In the genomic region with DNA sequence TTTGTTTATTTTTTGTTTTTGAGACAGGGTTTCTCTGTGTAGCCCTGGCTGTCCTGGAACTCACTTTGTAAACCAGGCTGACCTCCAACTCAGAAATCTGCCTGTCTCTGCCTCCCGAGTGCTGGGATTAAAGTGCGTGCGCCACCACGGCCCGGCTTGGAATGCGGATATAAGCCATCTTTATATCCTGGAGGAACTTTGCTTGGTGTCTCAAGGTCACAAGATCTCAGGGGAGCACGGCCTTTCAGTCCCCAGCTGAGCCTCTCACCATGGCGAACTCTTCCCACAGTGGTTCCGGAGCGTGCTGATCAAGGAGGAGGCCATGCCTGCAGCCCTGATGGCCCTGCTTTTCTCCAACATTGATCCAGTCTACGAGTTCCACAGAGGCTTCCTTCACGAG, we compare ENCODE assay signal across 14 mouse cellular contexts.
DNase-seq lines count a peak whose midpoint lies in the region.
"Had no signal": no experiment of that assay in that cellular context is flagged by ENCODE, and none has a peak within 500 bp of the region (broad histone marks: within the 10 kb centered on the region; RNA-seq: fewer than 3 reads in every experiment).

No protein-coding gene starts in this region.

- DNase-seq in ES-CJ7 (ENCODE audit: low read depth, low spot score) (peak; percentile 38), R1 (ENCODE audit: low read depth, low spot score) (peak; percentile 73)
- DNase-seq in right cerebral cortex, postnatal 4 days, result no peak
- DNase-seq in kidney, adult 18-20 months, result no peak
- DNase-seq in T-cell, adult 2 months (ENCODE audit: low spot score), result no peak
- DNase-seq: adrenal gland, adult 2 months; adrenal gland, postnatal 10 days; adrenal gland, postnatal 25 days; cerebellum, adult 11 months; cerebellum, adult 18-20 months; cerebellum, adult 9-10 months; cerebellum, postnatal 10 days; cerebellum, postnatal 25 days; forebrain, postnatal 0 days had no signal

Comparison
In these comparisons a context has a peak if more than half of its experiments do, and no peak if none do; other contexts are left out.
1. DNase-seq: peak in ES-CJ7 (single experiment) and R1 (single experiment); none in right cerebral cortex, postnatal 4 days (single experiment), kidney, adult 18-20 months (single experiment) and T-cell, adult 2 months (single experiment).